Mouse (Mus musculus) midbrain, embryonic 13.5 days (tissue): ENCODE measurements around the gene Gpank1. TPM values are rescaled to one million over a fixed set of nuclear protein-coding genes. Genes with fewer than 3 reads are reported as not detected.

Experiments
- ATAC-seq: fragments of 200-750 bp; cut with Nextera tagmentation; 2 replicates; pipeline ENCODE4 v1.8.0; 2017; ENCODE audit warnings: mild to moderate bottlenecking, moderate TSS enrichment, moderate library complexity
- H3K27ac ChIP-seq: fragments of 300-500 bp; sonication (generic); 2 replicates; pipeline ENCODE4 v1.5.1; 2015; ENCODE audit warnings: inconsistent platforms, mild to moderate bottlenecking, moderate library complexity
- H3K27me3 ChIP-seq: fragments of 300-500 bp; sonication (generic); 2 replicates; pipeline ENCODE4 v1.6.1; 2015; ENCODE audit warnings: mild to moderate bottlenecking, inconsistent platforms
- H3K36me3 ChIP-seq: fragments of 300-500 bp; sonication (generic); 2 replicates; pipeline ENCODE4 v1.6.1; 2015; ENCODE audit warnings: mild to moderate bottlenecking, inconsistent platforms
- H3K4me1 ChIP-seq: fragments of 300-500 bp; sonication (generic); replicated peaks from 2 replicates; pipeline ENCODE4 v1.6.1; 2015; ENCODE audit warnings: inconsistent platforms
- H3K4me2 ChIP-seq: fragments of 300-500 bp; sonication (generic); replicated peaks from 2 replicates; pipeline ENCODE4 v1.6.1; 2015; ENCODE audit warnings: moderate library complexity, mild to moderate bottlenecking, inconsistent platforms
- H3K4me3 ChIP-seq: fragments of 300-500 bp; sonication (generic); replicated peaks from 2 replicates; pipeline ENCODE4 v1.5.1; 2015; ENCODE audit warnings: mild to moderate bottlenecking, inconsistent platforms
- H3K9ac ChIP-seq: fragments of 300-500 bp; sonication (generic); replicated peaks from 2 replicates; pipeline ENCODE4 v1.6.1; 2015; ENCODE audit warnings: mild to moderate bottlenecking, inconsistent platforms
- H3K9me3 ChIP-seq: fragments of 300-500 bp; sonication (generic); 2 replicates; pipeline ENCODE4 v1.6.1; 2016; ENCODE audit warnings: mild to moderate bottlenecking, inconsistent platforms
- WGBS: fragments of 180-500 bp; shearing (Covaris S2); methylation state at CpG from one replicate; pipeline ENCODE4 v1.1.7; 2015; 5-methylcytosine and 5-hydroxymethylcytosine counted together
- polyA plus RNA-seq: library from polyadenylated mRNA; unstranded; fragments of >200 nt; fragmentation: Nextera tagmentation; extraction: Ambion mirVana; gene quantifications from 2 replicates; pipeline ENCODE4 v1.2.1, GENCODE M21; 2015

The Gpank1 gene
- polyA plus RNA-seq, 1 experiment from 2014 or later = 30.4 TPM

DNA sequence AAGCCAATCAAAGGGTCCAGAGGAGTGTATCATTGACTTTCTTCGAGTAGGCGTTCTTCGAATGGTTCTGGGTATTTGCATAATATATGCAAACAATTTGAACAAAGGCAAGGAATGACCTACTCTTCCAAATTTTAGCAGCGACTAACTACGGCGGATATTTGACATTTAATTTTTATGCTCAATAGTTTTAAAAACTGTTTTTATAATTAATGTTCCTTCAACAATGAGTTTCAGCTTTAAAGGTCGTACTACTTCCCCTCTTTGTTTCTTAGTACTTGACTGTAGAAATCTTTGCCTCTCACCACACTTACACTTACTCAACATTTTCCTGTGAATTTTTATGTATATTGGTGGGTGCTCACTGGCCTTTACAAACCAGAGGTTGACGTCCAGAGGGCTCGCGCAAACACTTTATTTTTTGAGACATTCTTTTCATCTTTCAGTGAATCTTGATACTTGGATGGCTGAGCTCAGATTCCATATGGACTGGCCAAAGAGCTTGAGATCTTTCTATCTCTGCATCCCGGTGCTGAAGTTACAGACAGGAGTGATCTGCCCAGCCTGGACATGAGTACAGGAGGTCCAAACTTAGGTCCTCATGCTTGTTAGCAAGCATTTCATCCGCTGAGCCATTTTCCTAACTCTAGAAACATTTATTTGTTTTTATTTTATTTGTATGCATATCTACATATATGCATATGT lies 44.3 kb downstream of the Gpank1 start:
- H3K27ac ChIP-seq = peak overlapping the region; percentile 97
- peak; percentile 83 for ATAC-seq
- H3K4me1 ChIP-seq = peaks cover 35% of the 10 kb centered on the region
- peak overlapping the region; percentile 67 for H3K9ac ChIP-seq
- H3K27me3 ChIP-seq = no peaks in the 10 kb centered on the region
- peaks cover 16% of the 10 kb centered on the region for H3K36me3 ChIP-seq
- 24% methylated on average over 12 of the region's 12 CpGs for WGBS
- H3K4me3 ChIP-seq = peak overlapping the region; percentile 99
- peak overlapping the region; percentile 91 for H3K4me2 ChIP-seq
- H3K9me3 ChIP-seq = no peaks in the 10 kb centered on the region

DNA sequence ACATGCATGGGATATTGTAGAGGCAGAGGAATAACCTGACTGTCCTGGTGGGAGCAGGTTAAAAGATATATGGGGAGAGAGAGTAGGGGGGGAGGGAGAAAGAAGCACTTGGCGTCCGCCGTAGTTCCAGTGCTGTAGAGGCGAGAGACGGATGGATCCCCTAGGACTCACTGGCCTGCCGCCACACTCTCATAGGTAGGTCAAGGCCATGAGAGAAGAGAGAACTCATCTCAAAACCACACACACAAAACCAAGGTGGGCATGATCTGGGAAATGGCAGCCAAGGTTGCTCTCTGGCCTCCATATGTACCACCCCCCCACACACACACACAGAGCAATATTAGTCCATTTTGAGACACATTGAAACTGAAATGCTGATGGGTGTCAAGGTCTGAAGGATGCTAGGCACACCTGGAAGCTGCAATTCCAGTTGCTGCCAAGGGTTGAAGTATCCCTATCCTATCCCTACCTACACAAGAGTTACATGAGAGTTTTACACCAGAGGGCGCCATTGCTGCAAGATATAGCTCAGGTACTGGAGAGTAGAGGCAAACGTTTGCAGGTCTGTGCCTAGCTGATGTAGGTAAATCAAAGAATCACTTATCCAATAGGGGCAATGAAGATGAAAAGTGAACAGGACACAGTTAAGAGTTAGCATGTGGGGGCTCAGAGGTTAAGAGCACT lies 45.2 kb downstream of the Gpank1 start:
- Histone ChIP-seq H3K27ac (peak overlapping the region; percentile 97), H3K27me3 (no peaks in the 10 kb centered on the region), H3K9me3 (no peaks in the 10 kb centered on the region), H3K4me1 (peaks cover 31% of the 10 kb centered on the region), H3K4me3 (peak overlapping the region; percentile 99), H3K4me2 (peak overlapping the region; percentile 91), H3K9ac (peak overlapping the region; percentile 67), H3K36me3 (peaks cover 7% of the 10 kb centered on the region)
- ATAC-seq = no peak
- 70% methylated on average over 8 of the region's 8 CpGs for WGBS

DNA sequence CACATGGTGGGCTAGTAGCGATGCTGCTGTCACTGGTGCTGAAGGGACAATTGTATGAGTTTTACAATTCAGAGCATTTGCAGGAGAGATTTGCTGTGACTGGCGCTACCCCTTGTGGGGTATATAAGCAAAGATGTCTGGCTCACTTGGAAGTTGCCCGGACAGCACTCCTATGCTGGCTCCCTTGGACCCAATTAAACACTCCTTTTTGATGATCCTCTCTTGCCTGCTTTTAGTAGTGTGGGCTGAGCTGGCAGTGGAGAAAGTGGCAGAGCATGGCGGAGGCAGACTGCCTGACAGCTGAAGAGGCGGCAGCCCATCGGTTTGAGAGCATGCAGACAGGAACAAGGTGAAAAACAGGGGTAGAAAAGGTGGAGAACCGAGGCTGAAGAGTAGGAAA lies 46.5 kb downstream of the Gpank1 start:
- no peaks in the 10 kb centered on the region for H3K27me3 ChIP-seq
- no peaks in the 10 kb centered on the region for H3K9me3 ChIP-seq
- H3K4me1 ChIP-seq = peaks cover 18% of the 10 kb centered on the region
- no peaks in the 10 kb centered on the region for H3K36me3 ChIP-seq
- no peak for ATAC-seq
- H3K9ac ChIP-seq = no peak overlapping the region
- H3K4me2 ChIP-seq = no peak overlapping the region
- WGBS = 90% methylated on average over 7 of the region's 7 CpGs
- no peak overlapping the region for H3K27ac ChIP-seq
- H3K4me3 ChIP-seq = no peak overlapping the region

DNA sequence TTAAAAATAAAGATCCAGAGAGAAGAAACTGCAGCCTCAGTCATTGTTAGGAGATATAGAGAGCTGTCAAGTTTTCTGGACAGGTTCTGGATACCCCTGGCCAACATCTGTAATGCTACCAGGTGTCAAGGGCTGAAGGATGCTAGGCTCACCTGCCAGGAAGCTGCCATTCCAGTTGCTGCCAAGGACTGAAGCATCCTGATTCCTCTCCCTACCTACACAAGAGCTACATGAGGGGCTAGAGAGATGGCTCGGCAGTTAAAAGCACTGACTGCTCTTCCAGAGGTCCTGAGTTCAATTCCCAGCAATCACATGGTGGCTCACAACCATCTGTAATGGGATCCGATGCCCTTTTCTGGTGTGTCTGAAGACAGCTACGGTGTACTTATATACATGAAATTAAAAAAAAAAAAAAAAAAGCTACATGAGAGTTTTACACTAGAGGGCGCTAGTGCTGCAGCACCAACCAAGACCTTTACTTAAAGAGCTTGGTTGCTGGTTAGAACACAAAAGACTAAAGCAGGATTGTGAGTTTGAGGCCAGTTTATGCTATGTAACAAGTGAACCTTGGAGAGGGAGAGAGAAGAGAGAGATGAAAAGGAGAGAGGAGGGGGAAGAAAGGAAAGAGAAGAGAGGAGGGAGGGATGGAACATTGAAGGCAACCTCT lies 47.4 kb downstream of the Gpank1 start:
- no peaks in the 10 kb centered on the region for H3K9me3 ChIP-seq
- peaks cover 3% of the 10 kb centered on the region; the same call in 1 of the 2 replicates for H3K27me3 ChIP-seq
- 18% methylated on average over 4 of the region's 4 CpGs for WGBS
- H3K4me3 ChIP-seq = no peak overlapping the region
- no peak overlapping the region for H3K9ac ChIP-seq
- ATAC-seq = no peak
- H3K4me2 ChIP-seq = no peak overlapping the region
- H3K27ac ChIP-seq = peak overlapping the region; percentile 57
- peaks cover 11% of the 10 kb centered on the region for H3K4me1 ChIP-seq
- H3K36me3 ChIP-seq = no peaks in the 10 kb centered on the region

DNA sequence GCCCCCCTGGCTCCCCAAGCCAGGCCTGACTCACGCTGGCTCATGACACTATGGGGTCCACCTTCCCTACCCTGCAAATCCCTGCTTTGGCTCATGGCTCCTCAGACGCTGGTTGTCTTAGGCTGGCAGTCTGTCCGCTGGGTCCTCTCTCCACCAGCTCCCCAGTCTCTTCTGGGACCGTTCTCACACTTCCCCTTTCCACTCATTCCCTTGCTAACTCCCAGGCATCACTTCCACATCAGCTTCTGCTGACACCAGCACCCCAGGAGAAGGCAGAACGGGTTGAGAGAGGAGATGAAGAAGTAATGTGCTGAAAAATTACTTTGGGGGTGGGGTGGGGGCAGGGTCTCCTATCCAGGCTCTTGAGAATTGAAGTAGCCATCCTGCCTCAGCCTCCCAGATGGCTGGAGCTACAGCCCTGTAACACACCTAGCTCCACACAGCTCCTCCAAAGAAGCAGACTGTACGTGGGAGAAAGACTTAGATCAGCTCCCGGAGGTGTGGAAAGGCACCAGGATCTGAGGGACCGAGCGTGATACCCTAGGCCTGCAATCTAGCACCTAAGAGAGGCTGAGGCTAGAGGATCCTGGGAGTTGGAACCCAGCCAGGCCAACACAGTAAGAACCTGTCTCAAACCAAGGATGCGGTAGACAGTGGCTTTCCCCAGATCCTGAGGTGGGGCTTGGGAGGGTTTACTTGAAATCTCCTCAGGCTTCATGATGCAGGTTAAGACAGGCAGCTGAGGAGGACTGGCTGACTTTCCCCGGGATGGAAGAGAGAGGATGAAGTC lies 51.4 kb downstream of the Gpank1 start:
- H3K9ac ChIP-seq = no peak overlapping the region; the same call in 1 of the 2 replicates
- no peaks in the 10 kb centered on the region for H3K36me3 ChIP-seq
- no peak overlapping the region for H3K27ac ChIP-seq
- H3K4me2 ChIP-seq = no peak overlapping the region
- H3K4me1 ChIP-seq = no peaks in the 10 kb centered on the region
- no peaks in the 10 kb centered on the region for H3K9me3 ChIP-seq
- H3K27me3 ChIP-seq = peaks cover 3% of the 10 kb centered on the region; the same call in 1 of the 2 replicates
- H3K4me3 ChIP-seq = no peak overlapping the region
- ATAC-seq = no peak
- WGBS = 75% methylated on average over 11 of the region's 11 CpGs

DNA sequence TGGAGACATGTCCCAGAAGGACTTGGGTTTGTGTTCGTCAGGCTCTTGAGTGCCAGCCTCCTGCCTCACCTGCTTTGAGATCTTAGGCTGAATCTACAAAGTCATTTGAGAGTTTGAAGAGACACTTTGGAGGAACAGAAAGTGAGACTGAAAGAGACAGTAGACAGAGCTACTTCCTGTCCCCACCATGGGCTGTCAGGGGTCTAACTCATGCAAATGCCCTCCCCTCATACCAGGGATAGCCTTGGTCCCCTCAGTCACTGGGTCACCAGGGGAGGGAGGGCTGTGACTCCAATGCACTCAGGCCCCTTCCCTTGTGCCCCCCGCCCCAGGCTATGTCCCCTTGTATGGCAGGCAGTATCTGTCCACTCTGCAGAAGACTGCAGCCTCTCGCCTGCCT lies 52.1 kb downstream of the Gpank1 start:
- 69% methylated on average over 3 of the region's 3 CpGs for WGBS
- no peak overlapping the region for H3K9ac ChIP-seq
- no peaks in the 10 kb centered on the region for H3K4me1 ChIP-seq
- H3K9me3 ChIP-seq = no peaks in the 10 kb centered on the region
- no peaks in the 10 kb centered on the region for H3K36me3 ChIP-seq
- no peak overlapping the region for H3K4me2 ChIP-seq
- no peak overlapping the region for H3K27ac ChIP-seq
- H3K27me3 ChIP-seq = peaks cover 3% of the 10 kb centered on the region; the same call in 1 of the 2 replicates
- no peak for ATAC-seq
- no peak overlapping the region for H3K4me3 ChIP-seq

Other genes with a start within 250 kb of the Gpank1 start
- gene Zbtb12, start 242.0 kb upstream of the Gpank1 start, polyA plus RNA-seq = 13.2 and 16.3 TPM in 2 replicates
- gene Gm20547, start 239.4 kb upstream of the Gpank1 start, polyA plus RNA-seq = 0.08 TPM in 1 of 2 replicates, not detected in the other
- gene C2, start 223.2 kb upstream of the Gpank1 start, polyA plus RNA-seq = 1.2 and 2.1 TPM in 2 replicates
- 105 and 114 TPM in 2 replicates for gene Ehmt2, start 223.0 kb upstream of the Gpank1 start, polyA plus RNA-seq
- gene Slc44a4, start 207.0 kb upstream of the Gpank1 start, polyA plus RNA-seq = 0.09 TPM in 1 of 2 replicates, not detected in the other
- gene Neu1, start 190.2 kb upstream of the Gpank1 start, polyA plus RNA-seq = 25.5 and 25.9 TPM in 2 replicates
- gene Hspa1b, start 162.2 kb upstream of the Gpank1 start, polyA plus RNA-seq = 0.10 and 0.11 TPM in 2 replicates
- gene Gm20481, start 151.5 kb upstream of the Gpank1 start, polyA plus RNA-seq = not detected in 2 replicates
- 2.8 and 2.9 TPM in 2 replicates for gene Hspa1a, start 149.3 kb upstream of the Gpank1 start, polyA plus RNA-seq
- 0.55 and 1.5 TPM in 2 replicates for gene Hspa1l, start 148.8 kb upstream of the Gpank1 start, polyA plus RNA-seq
- 141 and 150 TPM in 2 replicates for gene Lsm2, start 139.6 kb upstream of the Gpank1 start, polyA plus RNA-seq
- 61.0 and 69.1 TPM in 2 replicates for gene Vars, start 120.5 kb upstream of the Gpank1 start, polyA plus RNA-seq
- gene Vwa7, start 104.9 kb upstream of the Gpank1 start, polyA plus RNA-seq = 0.13 and 0.20 TPM in 2 replicates
- gene Sapcd1, start 93.4 kb upstream of the Gpank1 start, polyA plus RNA-seq = 3.8 and 4.3 TPM in 2 replicates
- gene Msh5, start 74.7 kb upstream of the Gpank1 start, polyA plus RNA-seq = 3.3 and 3.7 TPM in 2 replicates
- 93.7 and 99.6 TPM in 2 replicates for gene Clic1, start 71.5 kb upstream of the Gpank1 start, polyA plus RNA-seq
- 501 and 531 TPM in 2 replicates for gene Ddah2, start 62.4 kb upstream of the Gpank1 start, polyA plus RNA-seq
- not detected in 2 replicates for gene Ly6g6c, start 56.1 kb upstream of the Gpank1 start, polyA plus RNA-seq
- 0.45 and 0.50 TPM in 2 replicates for gene Mpig6b, start 55.3 kb upstream of the Gpank1 start, polyA plus RNA-seq
- 0.18 and 0.32 TPM in 2 replicates for gene Ly6g6e, start 44.6 kb upstream of the Gpank1 start, polyA plus RNA-seq
- 1.0 and 1.9 TPM in 2 replicates for gene Ly6g6d, start 43.4 kb upstream of the Gpank1 start, polyA plus RNA-seq
- 0.18 and 0.19 TPM in 2 replicates for gene Ly6g6f, start 35.8 kb upstream of the Gpank1 start, polyA plus RNA-seq
- gene Abhd16a, start 32.2 kb upstream of the Gpank1 start, polyA plus RNA-seq = 85.1 and 86.5 TPM in 2 replicates
- gene Ly6g5c, start 13.2 kb upstream of the Gpank1 start, polyA plus RNA-seq = not detected in 2 replicates
- 1.4 and 1.7 TPM in 2 replicates for gene Ly6g5b, start 6.0 kb upstream of the Gpank1 start, polyA plus RNA-seq
- 293 and 316 TPM in 2 replicates for gene Csnk2b, start 598 bp downstream of the Gpank1 start, polyA plus RNA-seq
- gene D17H6S53E, start 4.9 kb downstream of the Gpank1 start, polyA plus RNA-seq = 9.2 and 9.4 TPM in 2 replicates
- gene Apom, start 10.6 kb downstream of the Gpank1 start, polyA plus RNA-seq = 0.53 and 0.63 TPM in 2 replicates
- gene Bag6, start 13.7 kb downstream of the Gpank1 start, polyA plus RNA-seq = 93.7 and 93.9 TPM in 2 replicates
- gene Prrc2a, start 43.4 kb downstream of the Gpank1 start, polyA plus RNA-seq = 209 and 228 TPM in 2 replicates
- 4.9 and 7.0 TPM in 2 replicates for gene Aif1, start 54.6 kb downstream of the Gpank1 start, polyA plus RNA-seq
- gene Lst1, start 67.0 kb downstream of the Gpank1 start, polyA plus RNA-seq = 4.8 and 7.1 TPM in 2 replicates
- 0.35 and 0.76 TPM in 2 replicates for gene Ltb, start 73.0 kb downstream of the Gpank1 start, polyA plus RNA-seq
- gene Tnf, start 80.6 kb downstream of the Gpank1 start, polyA plus RNA-seq = not detected in 2 replicates
- 0.11 and 0.23 TPM in 2 replicates for gene Lta, start 83.9 kb downstream of the Gpank1 start, polyA plus RNA-seq
- 0.57 and 0.79 TPM in 2 replicates for gene Gm16181, start 99.4 kb downstream of the Gpank1 start, polyA plus RNA-seq
- 41.6 and 43.0 TPM in 2 replicates for gene Atp6v1g2, start 112.2 kb downstream of the Gpank1 start, polyA plus RNA-seq
- 8.3 and 11.0 TPM in 2 replicates for gene Nfkbil1, start 114.3 kb downstream of the Gpank1 start, polyA plus RNA-seq
- 460 and 465 TPM in 2 replicates for gene Ddx39b, start 120.3 kb downstream of the Gpank1 start, polyA plus RNA-seq
- gene H2-D1, start 141.3 kb downstream of the Gpank1 start, polyA plus RNA-seq = 49.5 and 52.5 TPM in 2 replicates
- 0.11 and 0.17 TPM in 2 replicates for gene H2-Q1, start 198.9 kb downstream of the Gpank1 start, polyA plus RNA-seq
- gene H2-Q2, start 220.8 kb downstream of the Gpank1 start, polyA plus RNA-seq = 0.26 and 0.30 TPM in 2 replicates